Mouse (Mus musculus): ENCODE data around the gene Rab6b. TPM values are rescaled to one million over a fixed set of nuclear protein-coding genes. Genes with fewer than 3 reads are reported as not detected.
"Not testable (repeated sequence)": the region's sequence is repeated elsewhere in the genome, so short reads cannot be mapped to it uniquely, and the experiment has no call there.

Rab6b gene
- polyA plus RNA-seq, 1 experiment from 2014 or later, result 0.43 TPM

- Histone ChIP-seq H3K27me3 (replicated peaks) (peaks cover 22% of the 10 kb centered on the region; the same call in 1 of the 2 replicates), H3K9me3 (replicated peaks) (no peaks in the 10 kb centered on the region), H3K4me1 (no peaks in the 10 kb centered on the region; the same call in 1 of the 2 replicates), H3K4me3 (no peak overlapping the region), H3K36me3 (no peaks in the 10 kb centered on the region), H3K4me2 (no peak overlapping the region), H3K27ac (no peak overlapping the region), H3K9ac (no peak overlapping the region)
- no peak for ATAC-seq
- 47% methylated on average over 8 of the region's 8 CpGs for WGBS (ENCODE audit: insufficient replicate concordance)
Observed at GRCm38 (mm10) chr9:103082246-103082975, 29.2 kb upstream of the Rab6b start.

GRCm38 (mm10) chr9:103083405-103083804 lies 28.2 kb upstream of the Rab6b start:
- Histone ChIP-seq H3K4me2 (no peak overlapping the region), H3K9me3 (replicated peaks) (no peaks in the 10 kb centered on the region), H3K27me3 (replicated peaks) (peaks cover 22% of the 10 kb centered on the region; the same call in 1 of the 2 replicates), H3K36me3 (no peaks in the 10 kb centered on the region), H3K9ac (no peak overlapping the region), H3K4me3 (no peak overlapping the region), H3K4me1 (no peaks in the 10 kb centered on the region; the same call in 1 of the 2 replicates), H3K27ac (no peak overlapping the region)
- WGBS (ENCODE audit: insufficient replicate concordance), result 52% methylated on average over 3 of the region's 3 CpGs
- ATAC-seq, result no peak

GRCm38 (mm10) chr9:103086736-103087135 lies 24.9 kb upstream of the Rab6b start:
- no peaks in the 10 kb centered on the region for H3K9me3 ChIP-seq (replicated peaks)
- H3K4me3 ChIP-seq, result no peak overlapping the region
- no peak overlapping the region for H3K27ac ChIP-seq
- peaks cover 12% of the 10 kb centered on the region; the same call in 1 of the 2 replicates for H3K27me3 ChIP-seq (replicated peaks)
- WGBS (ENCODE audit: insufficient replicate concordance), result 81% methylated on average over 6 of the region's 6 CpGs
- H3K9ac ChIP-seq, result no peak overlapping the region
- H3K4me1 ChIP-seq, result peaks cover 22% of the 10 kb centered on the region
- no peak for ATAC-seq
- H3K36me3 ChIP-seq, result no peaks in the 10 kb centered on the region
- no peak overlapping the region for H3K4me2 ChIP-seq

- H3K4me3 ChIP-seq, result no peak overlapping the region
- WGBS (ENCODE audit: insufficient replicate concordance), result 62% methylated on average over 8 of the region's 8 CpGs
Observed at GRCm38 (mm10) chr9:103087301-103087700, 24.3 kb upstream of the Rab6b start.

GRCm38 (mm10) chr9:103088661-103089060 lies 22.9 kb upstream of the Rab6b start:
- Histone ChIP-seq H3K27me3 (replicated peaks) (peaks cover 10% of the 10 kb centered on the region; the same call in 1 of the 2 replicates), H3K4me1 (peaks cover 32% of the 10 kb centered on the region), H3K4me2 (no peak overlapping the region), H3K4me3 (no peak overlapping the region), H3K27ac (no peak overlapping the region), H3K36me3 (no peaks in the 10 kb centered on the region), H3K9ac (no peak overlapping the region), H3K9me3 (replicated peaks) (no peaks in the 10 kb centered on the region)
- no peak for ATAC-seq
- WGBS (ENCODE audit: insufficient replicate concordance), result 52% methylated on average over 2 of the region's 2 CpGs

More at GRCm38 (mm10) chr9:103087301-103087700, 24.3 kb upstream of the Rab6b start:
- H3K9me3 ChIP-seq (replicated peaks), result no peaks in the 10 kb centered on the region
- no peak overlapping the region for H3K9ac ChIP-seq
- H3K27me3 ChIP-seq (replicated peaks), result peaks cover 10% of the 10 kb centered on the region; the same call in 1 of the 2 replicates
- H3K27ac ChIP-seq, result no peak overlapping the region
- ATAC-seq, result no peak
- H3K4me1 ChIP-seq, result peaks cover 28% of the 10 kb centered on the region
- no peak overlapping the region for H3K4me2 ChIP-seq
- H3K36me3 ChIP-seq, result no peaks in the 10 kb centered on the region

- ATAC-seq, result peak; percentile 68
- WGBS (ENCODE audit: insufficient replicate concordance), result 42% methylated on average over 9 of the region's 9 CpGs
Observed at GRCm38 (mm10) chr9:103090116-103090875, 21.3 kb upstream of the Rab6b start.

GRCm38 (mm10) chr9:103091039-103091883 lies 20.3 kb upstream of the Rab6b start:
- H3K27ac ChIP-seq, result no peak overlapping the region
- no peaks in the 10 kb centered on the region for H3K9me3 ChIP-seq (replicated peaks)
- no peak overlapping the region for H3K9ac ChIP-seq
- WGBS (ENCODE audit: insufficient replicate concordance), result 66% methylated on average over 16 of the region's 16 CpGs
- no peak overlapping the region for H3K4me2 ChIP-seq
- H3K36me3 ChIP-seq, result no peaks in the 10 kb centered on the region
- ATAC-seq, result no peak
- H3K27me3 ChIP-seq (replicated peaks), result 0 out of 2 replicates have a peak, but pooled peaks cover 4% of the 10 kb centered on the region
- peaks cover 32% of the 10 kb centered on the region for H3K4me1 ChIP-seq
- no peak overlapping the region for H3K4me3 ChIP-seq

More at GRCm38 (mm10) chr9:103090116-103090875, 21.3 kb upstream of the Rab6b start:
- Histone ChIP-seq H3K4me2 (peak overlapping the region; percentile 6; the same call in 1 of the 2 replicates), H3K36me3 (no peaks in the 10 kb centered on the region), H3K27me3 (replicated peaks) (0 out of 2 replicates have a peak, but pooled peaks cover 6% of the 10 kb centered on the region), H3K4me3 (no peak overlapping the region), H3K9me3 (replicated peaks) (no peaks in the 10 kb centered on the region), H3K27ac (0 out of 2 replicates have a peak overlapping the region, but pooled peaks have one; percentile 27), H3K9ac (no peak overlapping the region), H3K4me1 (peaks cover 32% of the 10 kb centered on the region)

- Histone ChIP-seq H3K4me1 (peaks cover 32% of the 10 kb centered on the region), H3K27me3 (replicated peaks) (no peaks in the 10 kb centered on the region), H3K9ac (peak overlapping the region; percentile 28; the same call in 1 of the 2 replicates), H3K27ac (no peak overlapping the region), H3K4me3 (peak overlapping the region; percentile 43), H3K36me3 (no peaks in the 10 kb centered on the region), H3K9me3 (replicated peaks) (no peaks in the 10 kb centered on the region), H3K4me2 (peak overlapping the region; percentile 66)
- 1% methylated on average over 19 of the region's 19 CpGs for WGBS (ENCODE audit: insufficient replicate concordance)
- ATAC-seq, result peak; percentile 72
Observed at GRCm38 (mm10) chr9:103092248-103092647, 19.3 kb upstream of the Rab6b start.

- H3K9me3 ChIP-seq (replicated peaks), result no peaks in the 10 kb centered on the region
- WGBS (ENCODE audit: insufficient replicate concordance), result 72% methylated on average over 3 of the region's 3 CpGs
- no peak overlapping the region for H3K9ac ChIP-seq
- H3K36me3 ChIP-seq, result no peaks in the 10 kb centered on the region
- no peak overlapping the region for H3K27ac ChIP-seq
- no peak overlapping the region for H3K4me2 ChIP-seq
- peaks cover 32% of the 10 kb centered on the region for H3K4me1 ChIP-seq
- no peak for ATAC-seq
- no peaks in the 10 kb centered on the region for H3K27me3 ChIP-seq (replicated peaks)
- H3K4me3 ChIP-seq, result no peak overlapping the region
Observed at GRCm38 (mm10) chr9:103093681-103094080, 17.9 kb upstream of the Rab6b start.

- Histone ChIP-seq H3K4me3 (peak overlapping the region; percentile 63), H3K27me3 (replicated peaks) (peaks cover 52% of the 10 kb centered on the region), H3K4me1 (peaks cover 28% of the 10 kb centered on the region), H3K4me2 (peak overlapping the region; percentile 61)
- H3K9ac ChIP-seq; H3K9me3 ChIP-seq (replicated peaks); H3K36me3 ChIP-seq; H3K27ac ChIP-seq: not testable (repeated sequence)
- peak; percentile 68 for ATAC-seq
- 12% methylated on average over 9 of the region's 14 CpGs for WGBS (ENCODE audit: insufficient replicate concordance)
Observed at GRCm38 (mm10) chr9:103108341-103108798, 3.2 kb upstream of the Rab6b start.

GRCm38 (mm10) chr9:103108943-103109670 lies 2.5 kb upstream of the Rab6b start:
- WGBS (ENCODE audit: insufficient replicate concordance), result 25% methylated on average over 18 of the region's 18 CpGs
- H3K9ac ChIP-seq, result peak overlapping the region; percentile 67
- peaks cover 28% of the 10 kb centered on the region for H3K4me1 ChIP-seq
- ATAC-seq, result no peak
- H3K27ac ChIP-seq, result no peak overlapping the region
- H3K27me3 ChIP-seq (replicated peaks), result peaks cover 60% of the 10 kb centered on the region
- peak overlapping the region; percentile 73 for H3K4me2 ChIP-seq
- no peaks in the 10 kb centered on the region for H3K36me3 ChIP-seq
- H3K4me3 ChIP-seq, result peak overlapping the region; percentile 63
- no peaks in the 10 kb centered on the region for H3K9me3 ChIP-seq (replicated peaks)
